Mouse (Mus musculus) heart, embryonic 11.5 days (tissue): ENCODE data around the gene Gpr180. TPM values are rescaled to one million over a fixed set of nuclear protein-coding genes. Genes with fewer than 3 reads are reported as not detected.

Experiments
- ATAC-seq: fragments of 200-750 bp; cut with Nextera tagmentation; replicated peaks from 2 replicates; pipeline ENCODE4 v1.8.0; 2017; ENCODE audit warnings: moderate library complexity; ENCODE audit not compliant: insufficient number of reproducible peaks, low FRiP score, low TSS enrichment
- H3K27ac ChIP-seq: fragments of 300-500 bp; sonication (generic); 2 replicates; pipeline ENCODE4 v1.5.1; 2014; ENCODE audit warnings: mild to moderate bottlenecking, low read depth, low read length
- H3K27me3 ChIP-seq: fragments of 300-500 bp; sonication (generic); 2 replicates; pipeline ENCODE4 v1.6.1; 2014; ENCODE audit warnings: mild to moderate bottlenecking, low read length, mixed read lengths; ENCODE audit not compliant: control insufficient read depth, insufficient read depth
- H3K36me3 ChIP-seq: fragments of 300-500 bp; sonication (generic); 2 replicates; pipeline ENCODE4 v1.6.1; 2014; ENCODE audit warnings: mild to moderate bottlenecking, low read length, moderate library complexity, mixed read lengths; ENCODE audit not compliant: control insufficient read depth, insufficient read depth
- H3K4me1 ChIP-seq: fragments of 300-500 bp; sonication (generic); 2 replicates; pipeline ENCODE4 v1.6.1; 2014; ENCODE audit warnings: low read length; ENCODE audit not compliant: control insufficient read depth, insufficient read depth
- H3K4me2 ChIP-seq: fragments of 300-500 bp; sonication (generic); 2 replicates; pipeline ENCODE4 v1.6.1; 2014; ENCODE audit warnings: mild to moderate bottlenecking, moderate library complexity
- H3K4me3 ChIP-seq: fragments of 300-500 bp; sonication (generic); 2 replicates; pipeline ENCODE4 v1.5.1; 2014; ENCODE audit warnings: low read depth, low read length
- H3K9ac ChIP-seq: fragments of 300-500 bp; sonication (generic); 2 replicates; pipeline ENCODE4 v1.6.1; 2014; ENCODE audit warnings: mild to moderate bottlenecking, low read depth, low read length, moderate library complexity
- H3K9me3 ChIP-seq: fragments of 300-500 bp; sonication (generic); replicated peaks from 2 replicates; pipeline ENCODE4 v1.6.1; 2016; ENCODE audit warnings: low read length; ENCODE audit not compliant: control insufficient read depth
- WGBS: fragments of 180-500 bp; shearing (Covaris S2); extraction: QIAGEN DNeasy Blood & Tissue Kit; methylation state at CpG from one replicate; pipeline ENCODE4 v1.1.7; 2014; ENCODE audit not compliant: insufficient replicate concordance; 5-methylcytosine and 5-hydroxymethylcytosine counted together
- polyA plus RNA-seq: library from polyadenylated mRNA; unstranded; fragments of >200 nt; fragmentation: Nextera tagmentation; extraction: Ambion mirVana; gene quantifications from 2 replicates; pipeline ENCODE4 v1.2.1, GENCODE M21; 2014

The Gpr180 gene
- polyA plus RNA-seq, 1 experiment from 2014 or later: 37.5 TPM

GRCm38 (mm10) chr14:118202006-118202405 lies 65.0 kb downstream of the Gpr180 start:
- WGBS: 82% methylated on average over 5 of the region's 5 CpGs
- no peak overlapping the region for H3K27ac ChIP-seq
- ATAC-seq: no peak

GRCm38 (mm10) chr14:118203031-118203430 lies 66.1 kb downstream of the Gpr180 start:
- H3K27me3 ChIP-seq: no peaks in the 10 kb centered on the region
- 0 out of 2 replicates have a peak, but pooled peaks cover 3% of the 10 kb centered on the region for H3K9me3 ChIP-seq
- no peak overlapping the region for H3K4me2 ChIP-seq
- H3K4me3 ChIP-seq: no peak overlapping the region
- no peaks in the 10 kb centered on the region for H3K36me3 ChIP-seq
- no peaks in the 10 kb centered on the region for H3K4me1 ChIP-seq
- 66% methylated on average over 7 of the region's 7 CpGs for WGBS
- H3K9ac ChIP-seq: no peak overlapping the region
- ATAC-seq: no peak
- H3K27ac ChIP-seq: no peak overlapping the region

More at GRCm38 (mm10) chr14:118202006-118202405, 65.0 kb downstream of the Gpr180 start:
- H3K36me3 ChIP-seq: no peaks in the 10 kb centered on the region
- no peak overlapping the region for H3K4me3 ChIP-seq
- H3K4me1 ChIP-seq: no peaks in the 10 kb centered on the region
- no peak overlapping the region for H3K4me2 ChIP-seq
- H3K9ac ChIP-seq: no peak overlapping the region
- 0 out of 2 replicates have a peak, but pooled peaks cover 3% of the 10 kb centered on the region for H3K9me3 ChIP-seq
- H3K27me3 ChIP-seq: no peaks in the 10 kb centered on the region

GRCm38 (mm10) chr14:118207347-118207746 lies 70.4 kb downstream of the Gpr180 start:
- no peak overlapping the region for H3K4me3 ChIP-seq
- H3K27me3 ChIP-seq: no peaks in the 10 kb centered on the region
- H3K9me3 ChIP-seq: 0 out of 2 replicates have a peak, but pooled peaks cover 3% of the 10 kb centered on the region
- H3K4me2 ChIP-seq: no peak overlapping the region
- no peak for ATAC-seq
- H3K36me3 ChIP-seq: no peaks in the 10 kb centered on the region
- H3K27ac ChIP-seq: no peak overlapping the region
- H3K9ac ChIP-seq: no peak overlapping the region
- no peaks in the 10 kb centered on the region for H3K4me1 ChIP-seq
- 71% methylated on average over 3 of the region's 3 CpGs for WGBS

- H3K4me3 ChIP-seq: no peak overlapping the region
- no peak overlapping the region for H3K27ac ChIP-seq
- H3K4me2 ChIP-seq: no peak overlapping the region
- ATAC-seq: no peak
- WGBS: 19% methylated on average over 5 of the region's 5 CpGs
- 0 out of 2 replicates have a peak, but pooled peaks cover 3% of the 10 kb centered on the region for H3K27me3 ChIP-seq
- H3K9ac ChIP-seq: no peak overlapping the region
- H3K4me1 ChIP-seq: no peaks in the 10 kb centered on the region
- no peaks in the 10 kb centered on the region for H3K9me3 ChIP-seq
- no peaks in the 10 kb centered on the region for H3K36me3 ChIP-seq
Measured at GRCm38 (mm10) chr14:118209642-118210041, 72.7 kb downstream of the Gpr180 start.

- Histone ChIP-seq H3K36me3 (no peaks in the 10 kb centered on the region), H3K27ac (no peak overlapping the region), H3K4me3 (no peak overlapping the region), H3K4me1 (no peaks in the 10 kb centered on the region), H3K4me2 (no peak overlapping the region), H3K9ac (no peak overlapping the region), H3K27me3 (0 out of 2 replicates have a peak, but pooled peaks cover 3% of the 10 kb centered on the region), H3K9me3 (no peaks in the 10 kb centered on the region)
- 65% methylated on average over 15 of the region's 15 CpGs for WGBS
- no peak for ATAC-seq
Measured at GRCm38 (mm10) chr14:118212188-118212804, 75.3 kb downstream of the Gpr180 start.

Other genes with a start within 250 kb of the Gpr180 start
- 0.73 and 1.2 TPM in 2 replicates for gene Dct, start 84.9 kb upstream of the Gpr180 start, polyA plus RNA-seq
- gene Tgds, start 4.4 kb upstream of the Gpr180 start, polyA plus RNA-seq: 35.9 and 37.8 TPM in 2 replicates
- 0.06 TPM in 1 of 2 replicates, not detected in the other for gene Sox21, start 99.9 kb downstream of the Gpr180 start, polyA plus RNA-seq
- gene Gm9376, start 129.8 kb downstream of the Gpr180 start, polyA plus RNA-seq: not detected in 2 replicates